Mouse (Mus musculus): ENCODE results near the gene Axin2.

Gene Axin2

DNA sequence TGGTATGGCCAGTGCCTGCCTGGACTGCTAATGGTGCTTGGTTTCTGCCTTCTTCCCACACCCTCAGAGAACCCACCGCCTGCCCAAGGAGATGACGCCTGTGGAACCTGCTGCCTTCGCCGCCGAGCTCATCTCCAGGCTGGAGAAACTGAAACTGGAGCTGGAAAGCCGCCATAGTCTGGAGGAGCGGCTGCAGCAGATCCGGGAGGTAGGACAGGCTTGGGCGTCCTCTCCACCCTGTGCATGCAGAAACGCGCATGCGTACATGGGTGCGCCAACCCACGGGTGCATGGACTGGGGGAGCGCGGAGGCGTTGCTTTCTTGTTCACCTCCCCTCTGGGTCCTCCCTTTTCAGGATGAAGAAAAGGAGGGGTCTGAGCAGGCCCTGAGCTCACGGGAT is 21.7 kb downstream of the Axin2 start:
- CTCF ChIA-PET, result interaction anchor here in 2 of 4 experiments (0.7 to 1.3 kb wide), 2 partner anchors 19 to 442 kb away, joined by 3 to 4 read pairs; no protein-coding TSS in a partner anchor

DNA sequence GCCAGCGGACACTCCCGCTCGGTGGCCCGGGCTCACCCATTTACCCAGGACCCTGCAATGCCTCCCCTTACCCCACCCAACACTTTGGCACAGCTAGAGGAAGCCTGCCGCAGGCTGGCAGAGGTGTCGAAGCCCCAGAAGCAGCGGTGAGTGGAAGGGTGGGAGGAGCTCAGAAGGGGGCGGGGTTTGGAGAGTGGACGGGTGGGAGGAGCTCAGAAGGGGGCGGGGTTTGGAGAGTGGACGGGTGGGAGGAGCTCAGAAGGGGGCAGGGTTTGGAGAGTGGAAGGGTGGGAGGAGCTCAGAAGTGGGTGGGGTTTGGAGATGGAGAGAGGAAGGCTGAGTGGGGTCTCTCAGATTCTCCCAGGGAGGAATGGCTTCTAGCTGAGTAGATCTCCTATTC is 23.6 kb downstream of the Axin2 start:
- ChIA-PET POLR2A (interaction anchor here in 2 of 4 experiments (0.6 to 1.4 kb wide), 10 partner anchors 11 to 82 kb away, joined by 3 to 6 read pairs (median 3); no protein-coding TSS in a partner anchor), CTCF (interaction anchor here in 2 of 4 experiments (0.5 to 1.1 kb wide), 5 partner anchors 15 to 676 kb away, joined by 3 to 4 read pairs (median 3); no protein-coding TSS in a partner anchor)

More for the DNA sequence above, 21.7 kb downstream of the Axin2 start:
- POLR2A ChIA-PET, result interaction anchor here in 3 of 4 experiments (0.7 to 1.9 kb wide), 8 partner anchors 9 to 62 kb away, joined by 3 to 8 read pairs (median 4); partner anchors contain the start of gene Axin2 (in 1 of the 3)

DNA sequence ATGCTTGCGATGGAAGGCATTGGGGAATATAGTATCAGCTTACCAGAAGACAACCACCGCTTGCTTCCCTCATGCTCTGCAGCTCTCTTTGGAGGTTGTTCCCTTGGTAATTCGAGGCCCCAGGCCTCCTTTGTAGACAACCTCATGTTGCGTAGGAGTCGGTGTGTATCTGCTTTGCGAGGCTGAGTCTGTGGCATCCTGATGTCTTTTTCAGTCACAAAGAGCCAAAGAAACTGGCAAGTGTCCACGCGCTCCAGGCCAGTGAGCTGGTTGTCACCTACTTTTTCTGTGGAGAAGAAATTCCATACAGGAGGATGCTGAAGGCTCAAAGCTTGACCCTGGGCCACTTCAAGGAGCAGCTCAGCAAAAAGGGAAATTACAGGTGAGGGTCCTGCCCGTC is 25.5 kb downstream of the Axin2 start:
- POLR2A ChIA-PET, result no interaction called here
- CTCF ChIA-PET, result interaction anchor here in 1 of 4 experiments (0.6 kb wide), 1 partner anchor 377 kb away, joined by 3 read pairs; no protein-coding TSS in a partner anchor

GRCm38 (mm10) chr11:108947425-108948184 is 27.5 kb downstream of the Axin2 start:
- CTCF ChIA-PET, result interaction anchor here in 1 of 4 experiments (0.7 kb wide), 1 partner anchor 1701 kb away, joined by 4 read pairs; no protein-coding TSS in a partner anchor
- POLR2A ChIA-PET, result interaction anchor here in 1 of 4 experiments (1.0 kb wide), 1 partner anchor 8 kb away, joined by 3 read pairs; no protein-coding TSS in a partner anchor

DNA sequence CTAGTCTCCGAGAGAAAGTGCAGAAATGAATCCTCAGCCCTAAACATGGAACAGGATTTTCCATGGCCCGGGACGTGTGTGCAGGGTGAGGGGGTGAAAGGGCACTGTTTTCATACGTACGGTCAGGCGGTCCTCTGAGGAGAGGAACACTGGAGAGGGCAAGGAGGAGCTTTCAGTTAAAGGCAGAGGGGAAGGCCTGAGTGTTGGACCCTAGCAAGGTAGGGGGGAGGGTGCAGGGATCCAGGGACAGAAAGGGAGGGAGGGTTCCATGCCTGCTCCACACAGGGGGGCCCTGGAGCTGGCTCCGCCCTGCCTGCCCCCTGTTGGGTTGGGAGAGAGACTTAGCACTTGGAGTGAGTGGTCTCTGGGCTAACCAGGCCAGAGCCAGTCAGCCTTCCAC is 28.4 kb downstream of the Axin2 start:
- POLR2A ChIA-PET, result interaction anchor here in 1 of 4 experiments (1.0 kb wide), 1 partner anchor 9 kb away, joined by 3 read pairs; no protein-coding TSS in a partner anchor

GRCm38 (mm10) chr11:108948931-108949330 is 28.8 kb downstream of the Axin2 start:
- ChIA-PET CTCF (interaction anchor here in 1 of 4 experiments (0.5 kb wide), 1 partner anchor 265 kb away, joined by 3 read pairs; no protein-coding TSS in a partner anchor), POLR2A (interaction anchor here in 2 of 4 experiments (0.7 to 1.0 kb wide), 2 partner anchors 10 to 533 kb away, joined by 3 read pairs; no protein-coding TSS in a partner anchor)

More for the DNA sequence above, 28.4 kb downstream of the Axin2 start:
- CTCF ChIA-PET, result interaction anchor here in 1 of 4 experiments (0.5 kb wide), 1 partner anchor 266 kb away, joined by 3 read pairs; no protein-coding TSS in a partner anchor

- POLR2A ChIA-PET, result interaction anchor here in 1 of 4 experiments (1.0 kb wide), 1 partner anchor 25 kb away, joined by 3 read pairs; no protein-coding TSS in a partner anchor
- CTCF ChIA-PET, result no interaction called here
Measured at GRCm38 (mm10) chr11:108952343-108952742, 32.2 kb downstream of the Axin2 start.

GRCm38 (mm10) chr11:108955943-108956342 is 35.8 kb downstream of the Axin2 start:
- ChIA-PET POLR2A (interaction anchor here in 1 of 4 experiments (1.2 kb wide), 1 partner anchor 14 kb away, joined by 3 read pairs; no protein-coding TSS in a partner anchor), CTCF (no interaction called here)

GRCm38 (mm10) chr11:108958349-108958748 is 38.2 kb downstream of the Axin2 start:
- CTCF ChIA-PET, result no interaction called here
- POLR2A ChIA-PET, result no interaction called here

GRCm38 (mm10) chr11:108959196-108959595 is 39.0 kb downstream of the Axin2 start:
- CTCF ChIA-PET, result no interaction called here
- POLR2A ChIA-PET, result no interaction called here

GRCm38 (mm10) chr11:108961651-108962065 is 41.5 kb downstream of the Axin2 start:
- POLR2A ChIA-PET, result interaction anchor here in 1 of 4 experiments (0.7 kb wide), 1 partner anchor 293 kb away, joined by 5 read pairs; no protein-coding TSS in a partner anchor

GRCm38 (mm10) chr11:108963476-108964232 is 43.5 kb downstream of the Axin2 start:
- ChIA-PET CTCF (no interaction called here), POLR2A (no interaction called here)

More at GRCm38 (mm10) chr11:108961651-108962065, 41.5 kb downstream of the Axin2 start:
- CTCF ChIA-PET, result no interaction called here

GRCm38 (mm10) chr11:108965740-108966139 is 45.6 kb downstream of the Axin2 start:
- CTCF ChIA-PET, result interaction anchor here in 1 of 4 experiments (0.7 kb wide), 1 partner anchor 103 kb away, joined by 3 read pairs; no protein-coding TSS in a partner anchor

DNA sequence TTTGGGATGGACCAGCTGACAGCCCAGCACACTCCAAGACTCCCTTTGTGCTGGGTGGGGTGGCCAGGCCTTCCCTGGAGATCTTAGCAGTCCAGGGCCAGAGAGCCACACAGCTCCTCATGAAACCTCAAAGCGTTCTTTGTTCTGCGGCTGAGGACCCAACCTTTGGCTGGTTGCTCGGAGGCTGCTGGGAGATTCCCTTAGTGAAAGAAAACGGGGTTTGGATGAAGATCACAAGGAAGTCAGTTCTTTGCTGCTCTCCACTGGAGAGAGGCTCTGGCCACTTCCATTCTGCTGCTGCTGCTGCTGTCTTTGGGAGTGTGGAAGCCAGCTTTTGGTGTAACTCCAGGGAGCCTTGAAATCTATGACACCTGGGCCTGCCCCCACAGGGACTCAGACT is 53.3 kb downstream of the Axin2 start:
- CTCF ChIA-PET, result interaction anchor here in 1 of 4 experiments (0.6 kb wide), 1 partner anchor 991 kb away, joined by 5 read pairs; no protein-coding TSS in a partner anchor
- POLR2A ChIA-PET, result interaction anchor here in 1 of 4 experiments (0.5 kb wide), 1 partner anchor 53 kb away, joined by 3 read pairs; the partner anchor contains the start of gene Axin2

More at GRCm38 (mm10) chr11:108965740-108966139, 45.6 kb downstream of the Axin2 start:
- POLR2A ChIA-PET, result no interaction called here

DNA sequence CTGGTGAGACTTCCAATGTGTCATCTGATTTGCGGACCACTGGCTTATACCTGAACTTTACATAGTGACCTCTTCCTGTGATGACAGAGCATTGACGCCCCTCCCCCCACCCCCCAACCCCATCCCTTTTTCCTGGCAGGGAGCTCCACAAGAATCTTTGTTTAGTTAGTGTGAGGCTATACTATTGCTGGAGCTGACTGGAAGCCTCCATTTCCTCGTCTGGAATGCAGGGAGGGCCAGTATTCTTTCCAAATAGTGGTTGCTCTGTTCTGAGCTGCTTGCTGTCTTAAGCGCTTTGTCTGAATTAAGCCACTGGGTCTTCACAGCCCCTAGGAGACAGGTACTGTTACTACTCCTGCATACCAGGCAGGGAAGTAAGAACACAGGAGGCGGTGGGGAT is 53.7 kb downstream of the Axin2 start:
- ChIA-PET CTCF (interaction anchor here in 2 of 4 experiments (0.6 kb wide), 3 partner anchors 34 to 991 kb away, joined by 3 to 7 read pairs (median 5); no protein-coding TSS in a partner anchor), POLR2A (interaction anchor here in 1 of 4 experiments (0.6 kb wide), 1 partner anchor 189 kb away, joined by 3 read pairs; no protein-coding TSS in a partner anchor)

- ChIA-PET POLR2A (no interaction called here), CTCF (no interaction called here)
Measured at GRCm38 (mm10) chr11:108975583-108975982, 55.4 kb downstream of the Axin2 start.

- ChIA-PET CTCF (no interaction called here), POLR2A (interaction anchor here in 2 of 4 experiments (0.5 to 0.6 kb wide), 2 partner anchors 94 to 627 kb away, joined by 3 to 4 read pairs; no protein-coding TSS in a partner anchor)
Measured at GRCm38 (mm10) chr11:108980530-108980929, 60.4 kb downstream of the Axin2 start.

GRCm38 (mm10) chr11:108981012-108981411 is 60.9 kb downstream of the Axin2 start:
- POLR2A ChIA-PET, result interaction anchor here in 1 of 4 experiments (0.6 kb wide), 1 partner anchor 627 kb away, joined by 4 read pairs; no protein-coding TSS in a partner anchor
- CTCF ChIA-PET, result no interaction called here
